Mouse (Mus musculus) hindbrain, embryonic 11.5 days (tissue): ENCODE data around the gene Grm1. TPM values are rescaled to one million over a fixed set of nuclear protein-coding genes. Genes with fewer than 3 reads are reported as not detected.

ENCODE experiments used
- ATAC-seq: fragments of 200-750 bp; cut with Nextera tagmentation; 2 replicates; pipeline ENCODE4 v1.8.0; 2017; ENCODE audit warnings: mild to moderate bottlenecking, moderate TSS enrichment, moderate library complexity; ENCODE audit not compliant: low FRiP score
- DNase-seq: peaks from one replicate; pipeline ENCODE4 v3.0.0-alpha.2; 2015; ENCODE audit warnings: low spot score
- H3K27ac ChIP-seq: fragments of 300-500 bp; sonication (generic); 2 replicates; pipeline ENCODE4 v1.5.1; 2014; ENCODE audit warnings: mild to moderate bottlenecking, low read depth, low read length
- H3K27me3 ChIP-seq: fragments of 300-500 bp; sonication (generic); 2 replicates; pipeline ENCODE4 v1.6.1; 2014; ENCODE audit warnings: mild to moderate bottlenecking, low read length, moderate library complexity, mixed read lengths; ENCODE audit not compliant: control insufficient read depth, insufficient read depth
- H3K36me3 ChIP-seq: fragments of 300-500 bp; sonication (generic); 2 replicates; pipeline ENCODE4 v1.6.1; 2014; ENCODE audit warnings: mild to moderate bottlenecking, low read length, moderate library complexity, mixed read lengths; ENCODE audit not compliant: control insufficient read depth, insufficient read depth
- H3K4me1 ChIP-seq: fragments of 300-500 bp; sonication (generic); replicated peaks from 2 replicates; pipeline ENCODE4 v1.6.1; 2014; ENCODE audit warnings: low read length, mixed read lengths; ENCODE audit not compliant: control insufficient read depth, insufficient read depth
- H3K4me2 ChIP-seq: fragments of 300-500 bp; sonication (generic); replicated peaks from 2 replicates; pipeline ENCODE4 v1.6.1; 2014; ENCODE audit warnings: mild to moderate bottlenecking, low read depth, low read length
- H3K4me3 ChIP-seq: fragments of 300-500 bp; sonication (generic); 2 replicates; pipeline ENCODE4 v1.5.1; 2014; ENCODE audit warnings: low read depth, low read length
- H3K9ac ChIP-seq: fragments of 300-500 bp; sonication (generic); 2 replicates; pipeline ENCODE4 v1.6.1; 2014; ENCODE audit warnings: low read depth, low read length
- H3K9me3 ChIP-seq: fragments of 300-500 bp; sonication (generic); 2 replicates; pipeline ENCODE4 v1.6.1; 2016; ENCODE audit warnings: low read length; ENCODE audit not compliant: control insufficient read depth
- WGBS: fragments of 180-500 bp; shearing (Covaris S2); extraction: QIAGEN DNeasy Blood & Tissue Kit; methylation state at CpG from one replicate; pipeline ENCODE4 v1.1.7; 2014; 5-methylcytosine and 5-hydroxymethylcytosine counted together
- polyA plus RNA-seq: library from polyadenylated mRNA; unstranded; fragments of >200 nt; fragmentation: Nextera tagmentation; extraction: Ambion mirVana; gene quantifications from 2 replicates; pipeline ENCODE4 v1.2.1, GENCODE M21; 2014

Gene Grm1
- polyA plus RNA-seq, 1 experiment from 2014 or later = not detected

- Histone ChIP-seq H3K27me3 (no peaks in the 10 kb centered on the region), H3K9ac (no peak overlapping the region), H3K36me3 (no peaks in the 10 kb centered on the region), H3K4me2 (no peak overlapping the region), H3K27ac (no peak overlapping the region), H3K4me3 (no peak overlapping the region), H3K9me3 (no peaks in the 10 kb centered on the region), H3K4me1 (no peaks in the 10 kb centered on the region)
- ATAC-seq = no peak
- 69% methylated on average over 3 of the region's 3 CpGs for WGBS
- no peak for DNase-seq
Measured at GRCm38 (mm10) chr10:11013653-11014052, 68.5 kb downstream of the Grm1 start.

DNA sequence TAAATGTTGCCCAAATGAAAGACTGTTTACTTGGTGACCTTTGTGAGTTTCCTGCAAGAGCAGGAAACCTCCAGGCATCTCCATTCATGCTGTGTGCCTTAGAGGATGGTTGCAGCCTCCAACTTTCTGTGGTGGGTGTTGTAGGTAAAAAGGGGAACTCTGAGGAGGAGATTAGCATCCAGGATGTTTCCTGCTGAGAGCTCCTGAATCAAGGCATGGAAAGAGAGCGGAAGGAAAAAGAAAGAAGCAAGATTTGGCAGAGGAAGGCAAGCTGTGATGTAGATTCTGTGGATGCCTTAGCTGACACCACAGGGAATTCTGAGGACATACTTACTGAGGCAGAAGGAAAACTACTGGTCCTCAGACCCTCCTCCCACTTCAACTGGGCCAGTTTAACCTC, 85.4 kb downstream of the Grm1 start:
- Histone ChIP-seq H3K27me3 (no peaks in the 10 kb centered on the region), H3K4me2 (no peak overlapping the region), H3K4me1 (no peaks in the 10 kb centered on the region), H3K4me3 (no peak overlapping the region), H3K36me3 (no peaks in the 10 kb centered on the region), H3K27ac (no peak overlapping the region), H3K9ac (no peak overlapping the region), H3K9me3 (no peaks in the 10 kb centered on the region)
- no peak for DNase-seq
- no peak for ATAC-seq
- WGBS = 25% methylated on average over 1 of the region's 1 CpGs

DNA sequence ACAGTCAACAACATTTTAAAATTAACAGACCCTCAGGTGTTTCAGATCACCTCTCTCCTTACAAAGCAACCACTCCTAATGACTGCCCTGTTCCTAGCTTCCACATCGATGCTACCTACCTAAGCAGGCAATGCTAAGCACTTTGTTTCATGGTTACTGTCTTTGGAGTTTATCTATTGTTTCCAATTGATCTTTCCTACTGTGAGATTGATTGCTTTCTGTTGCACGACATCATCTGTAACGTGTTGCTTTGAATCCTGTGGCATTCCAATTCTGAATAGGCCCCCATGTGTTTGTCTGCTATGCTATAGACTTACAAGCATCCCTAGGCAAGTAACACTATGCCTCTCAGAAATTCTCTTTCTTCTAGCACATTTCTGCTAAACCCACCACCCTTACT, 90.4 kb downstream of the Grm1 start:
- no peak for DNase-seq
- Histone ChIP-seq H3K4me3 (no peak overlapping the region), H3K9ac (no peak overlapping the region), H3K4me2 (no peak overlapping the region), H3K27me3 (no peaks in the 10 kb centered on the region), H3K9me3 (no peaks in the 10 kb centered on the region), H3K27ac (no peak overlapping the region), H3K4me1 (no peaks in the 10 kb centered on the region), H3K36me3 (no peaks in the 10 kb centered on the region)
- ATAC-seq = no peak
- 54% methylated on average over 3 of the region's 3 CpGs for WGBS

DNA sequence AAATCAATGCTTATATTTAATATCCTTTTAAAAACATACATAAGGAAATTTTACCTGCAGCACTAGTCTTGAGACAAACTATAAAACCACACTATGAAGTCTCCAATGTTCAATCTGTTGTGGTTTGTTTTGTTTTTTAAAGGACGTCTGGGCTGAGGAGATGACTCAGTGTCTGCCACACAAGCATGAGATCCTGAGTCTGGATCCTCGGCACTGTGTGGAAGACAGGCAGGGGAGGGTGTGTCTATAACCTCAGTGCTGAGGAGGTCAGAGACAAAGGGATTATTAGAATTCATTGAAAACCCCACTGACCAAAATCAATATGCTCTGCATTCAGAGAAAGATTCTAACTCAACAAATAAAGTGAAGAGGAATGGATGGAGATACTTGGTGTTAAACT, 110.8 kb downstream of the Grm1 start:
- H3K4me2 ChIP-seq = no peak overlapping the region
- no peaks in the 10 kb centered on the region for H3K36me3 ChIP-seq
- H3K27me3 ChIP-seq = no peaks in the 10 kb centered on the region
- no peaks in the 10 kb centered on the region for H3K4me1 ChIP-seq
- no peak overlapping the region for H3K27ac ChIP-seq
- 58% methylated on average over 2 of the region's 2 CpGs for WGBS
- H3K9ac ChIP-seq = no peak overlapping the region
- DNase-seq (no peak), ATAC-seq (no peak)
- no peaks in the 10 kb centered on the region for H3K9me3 ChIP-seq
- no peak overlapping the region for H3K4me3 ChIP-seq

- ATAC-seq = no peak
- 83% methylated on average over 6 of the region's 6 CpGs for WGBS
- H3K4me1 ChIP-seq = no peaks in the 10 kb centered on the region
- DNase-seq = no peak
- H3K27ac ChIP-seq = no peak overlapping the region
- no peaks in the 10 kb centered on the region for H3K9me3 ChIP-seq
- no peaks in the 10 kb centered on the region for H3K36me3 ChIP-seq
- no peak overlapping the region for H3K4me2 ChIP-seq
- H3K27me3 ChIP-seq = no peaks in the 10 kb centered on the region
- H3K9ac ChIP-seq = no peak overlapping the region
- H3K4me3 ChIP-seq = no peak overlapping the region
Measured at GRCm38 (mm10) chr10:10964490-10965150, 117.5 kb downstream of the Grm1 start.

DNA sequence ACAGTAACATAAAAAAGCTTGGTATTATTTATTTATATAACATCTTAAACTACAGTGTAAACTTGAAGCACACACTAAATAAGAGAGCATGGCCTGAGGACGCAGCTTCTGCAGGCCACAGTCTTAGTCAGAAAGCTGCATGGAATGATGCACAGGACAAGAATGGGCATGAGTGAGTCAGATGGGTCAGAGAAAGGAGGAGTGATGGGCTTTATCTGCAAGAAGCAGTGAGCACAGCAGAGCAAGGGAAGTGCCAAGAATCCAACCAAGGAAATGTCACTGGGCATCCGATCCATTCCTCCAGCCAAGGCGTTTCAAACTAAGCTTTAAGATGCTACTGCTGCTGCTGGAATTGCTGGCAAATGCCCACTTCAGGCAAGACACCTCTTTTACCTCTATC, 131.6 kb downstream of the Grm1 start:
- ATAC-seq = no peak
- Histone ChIP-seq H3K36me3 (no peaks in the 10 kb centered on the region), H3K9me3 (no peaks in the 10 kb centered on the region), H3K27ac (no peak overlapping the region), H3K4me1 (no peaks in the 10 kb centered on the region), H3K9ac (no peak overlapping the region), H3K27me3 (no peaks in the 10 kb centered on the region), H3K4me3 (no peak overlapping the region), H3K4me2 (no peak overlapping the region)
- DNase-seq = no peak
- 81% methylated on average over 3 of the region's 3 CpGs for WGBS

- H3K4me2 ChIP-seq = no peak overlapping the region
- WGBS = 86% methylated on average over 3 of the region's 3 CpGs
- H3K27ac ChIP-seq = no peak overlapping the region
- DNase-seq = no peak
- H3K27me3 ChIP-seq = no peaks in the 10 kb centered on the region
- no peaks in the 10 kb centered on the region for H3K9me3 ChIP-seq
- no peak for ATAC-seq
- no peaks in the 10 kb centered on the region for H3K36me3 ChIP-seq
- H3K4me3 ChIP-seq = no peak overlapping the region
- H3K9ac ChIP-seq = no peak overlapping the region
- no peaks in the 10 kb centered on the region for H3K4me1 ChIP-seq
Measured at GRCm38 (mm10) chr10:10949172-10949571, 133.0 kb downstream of the Grm1 start.

- ATAC-seq (no peak), DNase-seq (no peak)
- H3K4me1 ChIP-seq = no peaks in the 10 kb centered on the region
- no peak overlapping the region for H3K4me3 ChIP-seq
- H3K36me3 ChIP-seq = no peaks in the 10 kb centered on the region
- no peaks in the 10 kb centered on the region for H3K9me3 ChIP-seq
- H3K4me2 ChIP-seq = no peak overlapping the region
- H3K9ac ChIP-seq = no peak overlapping the region
- 93% methylated on average over 2 of the region's 2 CpGs for WGBS
- H3K27ac ChIP-seq = no peak overlapping the region
- no peaks in the 10 kb centered on the region for H3K27me3 ChIP-seq
Measured at GRCm38 (mm10) chr10:10947531-10947930, 134.6 kb downstream of the Grm1 start.

- no peaks in the 10 kb centered on the region for H3K36me3 ChIP-seq
- no peak overlapping the region for H3K27ac ChIP-seq
- no peaks in the 10 kb centered on the region for H3K4me1 ChIP-seq
- ATAC-seq (no peak), DNase-seq (no peak)
- no peaks in the 10 kb centered on the region for H3K27me3 ChIP-seq
- WGBS = 78% methylated on average over 2 of the region's 2 CpGs
- no peak overlapping the region for H3K4me3 ChIP-seq
- no peak overlapping the region for H3K9ac ChIP-seq
- H3K9me3 ChIP-seq = no peaks in the 10 kb centered on the region
- H3K4me2 ChIP-seq = no peak overlapping the region
Measured at GRCm38 (mm10) chr10:10944003-10944402, 138.2 kb downstream of the Grm1 start.
